Mouse (Mus musculus): ENCODE results near the gene Prdm2. TPM values are rescaled to one million over a fixed set of nuclear protein-coding genes. Genes with fewer than 3 reads are reported as not detected.

Prdm2 gene
- total RNA-seq (2021), result 10 to 100 TPM; 24.7 to 26.5 TPM
- long read RNA-seq, experiment 1, partial matches to known transcripts, result 0 of 4 reads
- long read RNA-seq, experiment 1, other reads (novel, unspliced or antisense), result 4 of 4 reads
- long read RNA-seq, experiment 2, partial matches to known transcripts, result 2 of 5 reads
- long read RNA-seq, experiment 2, other reads (novel, unspliced or antisense), result 3 of 5 reads

DNA sequence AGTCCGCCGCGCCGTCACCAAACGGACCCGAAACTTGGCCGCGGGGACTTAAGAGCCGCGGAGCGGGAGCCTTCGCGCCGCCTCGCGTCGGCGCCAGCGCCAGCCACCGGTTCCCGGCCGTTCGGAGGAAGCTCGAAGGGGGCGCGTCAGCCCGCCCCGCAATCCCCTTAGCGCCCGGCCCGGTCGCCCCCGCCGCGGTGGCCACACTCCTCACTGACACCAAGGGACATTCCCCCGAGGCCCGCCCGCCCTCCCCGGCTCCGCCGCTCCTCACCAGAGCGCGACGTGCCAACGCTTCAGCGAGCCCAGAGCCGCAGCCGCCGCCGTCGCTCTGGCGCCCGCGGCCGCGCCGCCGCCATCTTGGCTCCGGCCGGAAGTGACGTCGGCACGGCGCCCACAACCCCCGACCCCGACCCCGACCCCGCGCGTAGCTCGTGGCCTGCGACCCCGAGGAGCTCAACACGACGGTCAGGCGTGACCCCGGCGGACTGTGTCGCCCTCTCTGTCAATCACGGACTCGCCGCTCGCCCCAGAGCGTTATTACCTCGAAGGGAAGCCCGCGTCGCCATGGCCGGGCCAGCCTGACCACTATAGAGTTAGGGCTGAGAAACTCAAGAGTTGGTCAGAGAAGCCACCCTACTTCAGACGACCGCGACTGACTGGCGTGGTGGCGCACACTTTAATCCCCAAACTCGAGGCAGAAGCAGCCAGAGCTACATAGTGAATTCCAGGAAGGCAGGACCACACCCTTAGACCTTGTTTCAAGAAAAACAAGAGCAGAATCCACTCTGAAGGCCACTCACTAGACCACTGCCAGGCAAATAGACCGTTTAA lies at the start of gene Prdm2:
Prdm2 (minus strand) TSS at position 655 of the 834 bp plus-strand sequence.
- TF ChIP-seq CTCF (IDR thresholded peaks at IDR 0.05), result peak; percentile 34; the same call in 1 of the 2 replicates
- DNase-seq, result peak; percentile 84
- H3K27ac ChIP-seq, result peak within 1 kb of the TSS; percentile 97
- H3K4me3 ChIP-seq, result peak within 1 kb of the TSS; percentile 97
- intact Hi-C loops (cut with DNase I), result loop anchor here (2.0 kb wide), 2 partner anchors 50 to 98 kb away; no protein-coding TSS in a partner anchor

DNA sequence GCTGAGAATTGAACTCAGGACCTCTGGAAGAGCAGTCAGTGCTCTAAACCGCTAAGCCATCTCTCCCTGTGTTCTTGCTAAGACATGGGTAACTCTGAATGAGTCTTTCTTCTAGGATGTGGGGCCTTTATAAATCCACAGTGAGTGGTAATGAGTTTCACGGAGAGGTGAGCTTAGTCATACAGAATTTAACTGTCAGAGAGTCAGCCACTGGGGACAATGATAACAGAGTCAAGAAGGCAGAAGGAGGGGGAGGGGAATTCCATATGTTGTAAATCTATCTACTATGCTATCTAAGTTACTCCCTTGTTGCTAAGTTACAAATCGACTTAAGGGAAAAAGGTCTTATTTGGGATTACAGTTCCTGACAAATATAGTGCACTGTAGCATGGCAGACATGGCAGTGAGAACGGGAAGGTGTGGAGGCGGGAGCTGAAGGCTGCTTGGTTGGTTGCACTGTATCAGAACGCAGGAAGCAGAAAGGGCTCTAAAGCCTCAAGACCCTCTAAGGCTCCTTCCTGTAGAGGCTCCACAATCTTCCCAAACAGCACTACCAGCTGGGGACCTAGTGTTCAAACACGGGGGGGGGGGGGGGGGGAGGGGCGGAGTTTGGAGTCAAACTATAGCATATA lies 47.0 kb upstream of the Prdm2 start:
- TF ChIP-seq CTCF (IDR thresholded peaks at IDR 0.05), result no peak
- Histone ChIP-seq H3K27ac (no peak overlapping the region), H3K4me3 (no peak overlapping the region)
- no peak for DNase-seq
- intact Hi-C loops (cut with DNase I), result loop anchor here (2.0 kb wide), 1 partner anchor 121 kb away; no protein-coding TSS in a partner anchor

DNA sequence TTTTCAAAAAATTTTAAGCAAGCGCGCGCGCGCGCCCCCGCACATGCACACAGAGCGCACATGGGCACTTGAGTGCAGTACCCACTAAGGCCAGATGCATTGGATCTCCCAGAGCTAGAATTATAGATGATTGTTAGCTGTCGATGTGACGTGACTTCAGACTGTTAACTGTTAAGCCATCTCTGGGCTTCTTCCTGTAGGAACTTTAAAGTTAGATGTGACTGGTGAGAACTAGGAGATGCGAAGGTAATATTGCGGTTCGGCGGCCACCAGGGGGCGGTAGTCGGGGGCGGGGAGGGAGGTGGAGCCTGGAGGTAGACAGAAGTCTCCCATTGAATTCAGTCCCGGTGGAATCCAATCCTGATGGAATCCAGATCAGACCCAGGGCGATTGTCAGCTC lies 45.7 kb upstream of the Prdm2 start:
- no peak overlapping the region for H3K27ac ChIP-seq
- intact Hi-C loops (cut with DNase I), result loop anchor here (1.0 to 2.0 kb wide), 2 partner anchors 52 to 122 kb away; no protein-coding TSS in a partner anchor
- peak; percentile 79 for DNase-seq
- peak overlapping the region; percentile 64 for H3K4me3 ChIP-seq
- peak; percentile 66 for TF ChIP-seq CTCF (IDR thresholded peaks at IDR 0.05)

DNA sequence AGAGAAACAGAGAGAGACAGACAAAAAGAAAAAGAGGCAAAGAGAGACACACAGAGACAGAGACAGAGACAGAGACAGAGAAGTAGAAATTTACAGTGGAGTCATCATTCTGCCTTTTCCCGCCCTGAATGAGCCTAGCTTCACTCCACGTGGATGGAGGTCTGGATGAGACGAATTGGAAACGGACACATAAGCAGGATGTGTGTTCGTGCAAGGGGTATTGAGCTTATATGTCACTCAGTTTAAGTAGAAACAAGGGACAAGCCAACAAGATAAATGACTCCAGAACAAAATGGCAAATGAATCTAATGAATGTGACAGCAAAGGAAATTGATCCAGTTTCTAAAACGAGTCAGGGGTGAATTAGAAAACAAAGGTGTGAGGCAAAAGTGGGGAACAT lies 45.2 kb upstream of the Prdm2 start:
- no peak overlapping the region for H3K4me3 ChIP-seq
- DNase-seq, result no peak
- H3K27ac ChIP-seq, result no peak overlapping the region
- no peak for TF ChIP-seq CTCF (IDR thresholded peaks at IDR 0.05)
- intact Hi-C loops (cut with DNase I), result loop anchor here (1.0 to 2.0 kb wide), 2 partner anchors 52 to 123 kb away; no protein-coding TSS in a partner anchor

DNA sequence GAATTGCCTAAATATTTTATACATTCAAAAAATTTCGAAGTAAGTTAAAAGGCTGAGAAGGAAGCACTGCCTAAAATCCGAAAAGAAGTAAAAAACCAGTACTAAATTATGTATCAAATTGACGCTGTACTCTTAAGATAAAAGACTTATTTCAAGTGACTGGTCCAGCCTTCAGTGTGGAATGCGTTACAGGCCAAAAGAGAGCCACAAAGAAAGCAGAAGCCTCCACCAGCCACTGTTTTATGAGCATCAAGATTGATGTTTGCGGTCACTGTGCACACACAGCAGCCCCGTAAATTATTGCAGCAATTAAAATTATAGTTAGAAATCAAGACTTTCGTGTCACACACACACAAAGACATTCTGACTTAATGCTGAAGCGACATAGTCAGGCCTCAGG lies 42.7 kb upstream of the Prdm2 start:
- Histone ChIP-seq H3K27ac (no peak overlapping the region), H3K4me3 (no peak overlapping the region)
- DNase-seq, result no peak
- intact Hi-C loops (cut with DNase I), result no loop called here
- no peak for TF ChIP-seq CTCF (IDR thresholded peaks at IDR 0.05)

DNA sequence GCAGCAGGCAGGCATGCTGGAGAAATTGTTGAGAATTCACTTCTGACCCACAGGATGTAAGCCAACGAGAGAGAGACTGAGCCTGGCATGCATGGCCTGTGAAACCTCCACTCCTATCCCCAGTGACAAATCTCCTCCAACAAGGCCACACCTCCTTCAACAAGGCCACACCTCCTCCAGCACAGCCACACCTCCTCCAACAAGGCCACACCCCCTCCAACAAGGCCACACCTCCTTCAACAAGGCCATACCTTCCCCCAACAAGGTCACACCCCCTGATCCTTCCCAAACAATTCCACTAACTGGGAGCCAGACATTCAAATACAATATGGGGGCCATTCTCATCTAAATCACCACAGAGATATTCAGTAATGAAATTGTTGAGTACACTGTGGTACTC lies 40.6 kb upstream of the Prdm2 start:
- Histone ChIP-seq H3K27ac (no peak overlapping the region), H3K4me3 (no peak overlapping the region)
- intact Hi-C loops (cut with DNase I), result no loop called here
- TF ChIP-seq CTCF (IDR thresholded peaks at IDR 0.05), result no peak
- no peak for DNase-seq

DNA sequence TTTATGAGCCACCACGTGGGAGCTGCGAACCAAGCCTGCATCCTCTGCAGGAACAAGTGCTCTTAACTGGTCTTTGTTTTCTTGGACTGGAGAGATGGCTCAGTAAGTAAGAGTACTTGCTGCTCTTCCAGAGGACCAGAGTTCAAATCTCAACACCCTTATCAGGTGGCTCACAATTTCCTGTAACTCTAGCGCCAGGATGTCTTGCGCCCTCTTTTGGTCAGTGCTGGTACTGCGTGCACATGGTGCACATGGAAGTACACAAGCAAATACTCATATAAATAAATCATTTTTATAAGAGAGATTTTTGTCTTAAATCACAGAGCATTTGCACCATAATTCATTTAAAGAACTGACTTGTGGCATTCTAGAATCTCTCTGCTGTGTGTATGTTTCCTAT lies 35.3 kb upstream of the Prdm2 start:
- H3K27ac ChIP-seq, result no peak overlapping the region
- DNase-seq, result no peak
- TF ChIP-seq CTCF (IDR thresholded peaks at IDR 0.05), result peak; percentile 63
- intact Hi-C loops (cut with DNase I), result no loop called here
- no peak overlapping the region for H3K4me3 ChIP-seq

DNA sequence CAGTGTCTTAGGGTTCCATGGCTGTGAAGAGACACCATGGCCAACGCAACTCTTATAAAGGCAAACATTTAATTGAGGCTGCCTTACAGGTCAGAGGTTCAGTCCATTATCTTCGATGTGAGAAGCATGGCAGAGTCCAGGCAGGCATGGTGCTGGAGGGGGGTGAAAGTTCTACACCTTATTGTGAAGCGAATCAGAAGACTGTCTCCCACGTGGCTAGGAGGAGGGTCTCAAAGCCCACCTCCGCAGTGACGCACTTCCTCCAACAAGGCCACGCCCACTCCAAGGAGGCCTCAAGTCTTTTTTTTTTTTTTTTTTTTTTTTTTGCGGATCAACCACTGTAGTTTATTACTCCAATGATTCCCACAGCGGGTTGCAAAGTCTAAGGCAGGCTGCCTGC lies 28.5 kb upstream of the Prdm2 start:
- no peak for TF ChIP-seq CTCF (IDR thresholded peaks at IDR 0.05)
- intact Hi-C loops (cut with DNase I), result no loop called here
- no peak for DNase-seq

DNA sequence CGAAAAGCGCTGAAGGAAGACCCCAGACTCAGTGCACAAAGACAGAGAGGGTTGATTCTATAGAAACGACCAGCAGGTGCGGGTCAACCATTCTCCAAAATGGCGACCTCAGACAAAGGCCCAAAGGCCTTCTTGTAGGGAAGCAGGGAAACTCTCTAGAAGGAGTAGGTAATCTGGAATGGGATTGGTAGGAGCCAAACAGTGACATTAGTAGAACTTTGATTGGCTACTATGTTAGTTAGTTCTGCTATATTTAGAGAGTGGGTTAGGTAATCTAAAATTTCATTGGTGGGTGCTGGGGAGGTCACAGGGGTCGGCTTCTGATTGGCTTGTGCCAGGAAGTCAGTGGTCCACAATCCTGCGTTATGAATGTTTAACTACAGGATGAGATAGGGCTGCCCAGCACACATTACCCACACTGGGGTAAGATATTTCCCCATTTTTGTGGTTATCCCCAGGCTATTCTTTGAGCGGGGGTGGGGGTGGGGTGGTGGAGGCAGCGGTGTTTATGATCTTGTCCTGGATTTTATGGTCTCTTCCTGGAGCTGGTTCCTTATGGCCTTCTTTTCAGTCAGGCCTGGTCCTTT lies 26.9 kb upstream of the Prdm2 start:
- no peak overlapping the region for H3K27ac ChIP-seq
- no peak overlapping the region for H3K4me3 ChIP-seq
- DNase-seq, result no peak
- intact Hi-C loops (cut with DNase I), result no loop called here
- TF ChIP-seq CTCF (IDR thresholded peaks at IDR 0.05), result no peak

More for the DNA sequence above, 28.5 kb upstream of the Prdm2 start:
- H3K27ac ChIP-seq, result no peak overlapping the region
- no peak overlapping the region for H3K4me3 ChIP-seq

DNA sequence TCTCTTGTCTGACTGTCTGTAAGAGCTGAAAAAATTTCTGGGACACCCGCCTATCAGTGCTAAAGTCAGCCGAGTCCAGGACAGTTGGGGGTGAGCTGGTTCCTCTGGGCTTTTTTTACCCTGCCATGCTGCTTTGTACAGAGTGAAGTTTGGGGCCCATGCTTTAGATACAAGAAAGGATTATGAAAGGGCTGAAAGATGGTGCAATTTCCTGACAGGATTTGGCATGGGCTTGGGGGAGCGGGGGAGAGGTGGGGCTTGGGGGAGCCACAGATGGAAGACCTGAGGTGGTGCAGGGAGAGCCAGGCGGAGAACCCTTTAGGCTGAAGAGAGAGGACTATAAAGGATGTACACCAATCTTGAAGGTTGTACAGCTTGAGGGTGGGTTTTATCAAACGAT lies 26.3 kb upstream of the Prdm2 start:
- no peak for TF ChIP-seq CTCF (IDR thresholded peaks at IDR 0.05)
- intact Hi-C loops (cut with DNase I), result no loop called here

DNA sequence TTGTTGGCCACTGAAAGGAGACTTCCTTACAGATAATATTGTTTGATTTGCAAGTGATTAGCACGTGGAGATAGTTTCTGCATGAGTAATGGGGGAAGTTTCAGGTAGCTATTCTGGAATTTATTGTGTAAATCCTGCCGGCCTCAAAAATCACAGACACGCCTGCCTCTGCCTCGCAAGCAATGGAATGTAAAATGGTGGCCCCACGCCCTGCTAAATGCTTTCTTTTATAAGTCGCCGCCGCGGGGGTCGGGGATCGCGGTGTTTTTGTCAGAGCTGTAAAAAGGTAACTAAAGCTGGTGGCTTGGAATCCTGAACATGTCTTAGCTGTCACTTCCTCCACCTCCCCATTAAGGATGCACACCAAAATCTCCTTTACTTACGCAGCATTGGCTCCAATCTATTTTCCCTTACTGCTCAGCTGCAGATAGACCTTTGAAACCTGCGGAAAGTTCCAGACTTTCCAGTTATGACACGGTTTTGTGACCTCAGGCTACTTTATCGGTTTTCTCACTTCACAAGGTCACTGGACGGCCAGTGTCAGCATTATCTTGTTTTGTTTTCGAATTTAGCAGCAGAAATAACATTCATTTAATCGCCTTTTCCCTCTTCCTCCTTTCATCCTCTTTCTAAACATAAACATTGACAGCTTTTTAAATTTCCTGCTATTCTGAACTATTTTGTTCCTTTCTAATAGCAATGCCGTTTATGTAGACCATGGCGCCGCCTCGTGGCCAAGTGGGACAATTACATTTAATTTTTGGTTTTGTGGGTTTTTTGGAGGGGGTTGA lies 25.6 kb upstream of the Prdm2 start:
- peak overlapping the region; percentile 59 for H3K4me3 ChIP-seq

More for the DNA sequence above, 26.3 kb upstream of the Prdm2 start:
- Histone ChIP-seq H3K27ac (no peak overlapping the region), H3K4me3 (no peak overlapping the region)
- DNase-seq, result no peak

More for the DNA sequence above, 25.6 kb upstream of the Prdm2 start:
- intact Hi-C loops (cut with DNase I), result loop anchor here (1.0 kb wide), 2 partner anchors 124 to 211 kb away; no protein-coding TSS in a partner anchor
- peak; percentile 87 for TF ChIP-seq CTCF (IDR thresholded peaks at IDR 0.05)
- peak; percentile 51 for DNase-seq
- no peak overlapping the region for H3K27ac ChIP-seq
